Mouse (Mus musculus) lung, embryonic 16.5 days (tissue): ENCODE measurements around the gene Ralgds. TPM values are rescaled to one million over a fixed set of nuclear protein-coding genes. Genes with fewer than 3 reads are reported as not detected.

ENCODE experiments used
- ATAC-seq: fragments of 200-750 bp; cut with Nextera tagmentation; 2 replicates; pipeline ENCODE4 v1.8.0; 2017; ENCODE audit warnings: low read depth, mild to moderate bottlenecking, moderate library complexity
- H3K27ac ChIP-seq: fragments of 300-500 bp; sonication (generic); 2 replicates; pipeline ENCODE4 v1.5.1; 2014; ENCODE audit warnings: mild to moderate bottlenecking, control low read depth, low read length
- H3K27me3 ChIP-seq: fragments of 300-500 bp; sonication (generic); 2 replicates; pipeline ENCODE4 v1.6.1; 2014; ENCODE audit warnings: low read depth, low read length, mixed read lengths; ENCODE audit not compliant: control insufficient read depth, insufficient read depth
- H3K36me3 ChIP-seq: fragments of 300-500 bp; sonication (generic); 2 replicates; pipeline ENCODE4 v1.6.1; 2014; ENCODE audit warnings: low read length; ENCODE audit not compliant: control insufficient read depth, insufficient read depth
- H3K4me1 ChIP-seq: fragments of 300-500 bp; sonication (generic); replicated peaks from 2 replicates; pipeline ENCODE4 v1.6.1; 2014; ENCODE audit warnings: low read length, mixed read lengths; ENCODE audit not compliant: control insufficient read depth, insufficient read depth
- H3K4me2 ChIP-seq: fragments of 300-500 bp; sonication (generic); 2 replicates; pipeline ENCODE4 v1.6.1; 2014; ENCODE audit warnings: low read depth, low read length, control low read depth
- H3K4me3 ChIP-seq: fragments of 300-500 bp; sonication (generic); 2 replicates; pipeline ENCODE4 v1.5.1; 2014; ENCODE audit warnings: mild to moderate bottlenecking, low read length, control low read depth
- H3K9ac ChIP-seq: fragments of 300-500 bp; sonication (generic); 2 replicates; pipeline ENCODE4 v1.6.1; 2014; ENCODE audit warnings: low read length, control low read depth
- H3K9me3 ChIP-seq: fragments of 300-500 bp; sonication (generic); 2 replicates; pipeline ENCODE4 v1.6.1; 2016; ENCODE audit warnings: low read length; ENCODE audit not compliant: control insufficient read depth
- WGBS: fragments of 180-500 bp; shearing (Covaris S2); extraction: QIAGEN DNeasy Blood & Tissue Kit; methylation state at CpG from one replicate; pipeline ENCODE4 v1.1.7; 2014; 5-methylcytosine and 5-hydroxymethylcytosine counted together
- polyA plus RNA-seq: library from polyadenylated mRNA; unstranded; fragments of >200 nt; fragmentation: Nextera tagmentation; extraction: Ambion mirVana; gene quantifications from 2 replicates; pipeline ENCODE4 v1.2.1, GENCODE M21; 2015

Gene Ralgds
- 27.3 and 27.9 TPM in 2 replicates for polyA plus RNA-seq

GRCm38 (mm10) chr2:28512798-28513401 lies at the start of gene Ralgds:
Gene Ralgds (plus strand): TSS chr2:28513125.
- no peaks in the 10 kb centered on the region for H3K36me3 ChIP-seq

DNA sequence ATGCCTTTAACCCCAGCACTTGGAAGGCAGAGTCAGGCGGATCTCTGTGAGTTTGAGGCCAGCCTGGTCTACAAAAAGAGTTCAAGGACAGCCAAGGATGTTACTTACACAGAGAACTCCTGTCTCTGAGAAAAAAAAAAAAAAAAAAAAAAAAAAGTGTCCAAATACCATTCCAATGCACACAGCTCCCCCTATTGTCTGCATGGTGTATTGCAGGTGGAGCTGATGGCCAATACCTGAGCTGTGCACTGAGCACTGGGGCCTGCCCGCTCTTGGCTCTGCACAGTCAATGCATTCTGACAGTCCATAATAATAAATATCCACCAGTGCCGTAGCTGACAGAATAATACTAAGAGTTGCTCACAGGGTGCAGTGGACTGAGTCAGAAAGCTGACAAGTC lies 49.0 kb upstream of the Ralgds start:
- H3K9me3 ChIP-seq: no peaks in the 10 kb centered on the region
- H3K27me3 ChIP-seq: peaks cover 4% of the 10 kb centered on the region; the same call in 1 of the 2 replicates
- H3K4me2 ChIP-seq: no peak overlapping the region
- H3K27ac ChIP-seq: no peak overlapping the region
- WGBS: 45% methylated on average over 3 of the region's 3 CpGs
- no peak for ATAC-seq
- H3K4me1 ChIP-seq: peaks cover 10% of the 10 kb centered on the region
- H3K4me3 ChIP-seq: no peak overlapping the region
- no peaks in the 10 kb centered on the region for H3K36me3 ChIP-seq
- no peak overlapping the region for H3K9ac ChIP-seq

More at GRCm38 (mm10) chr2:28512798-28513401, at the start of gene Ralgds:
- Histone ChIP-seq H3K27me3 (no peaks in the 10 kb centered on the region), H3K9me3 (no peaks in the 10 kb centered on the region), H3K27ac (peak within 1 kb of the TSS; percentile 67), H3K4me2 (peak within 1 kb of the TSS; percentile 98), H3K4me3 (peak within 1 kb of the TSS; percentile 74), H3K4me1 (peaks cover 11% of the 10 kb centered on the region), H3K9ac (peak within 1 kb of the TSS; percentile 86)
- ATAC-seq: peak; percentile 76
- WGBS: under 1% methylated on average over 46 of the region's 71 CpGs

- Histone ChIP-seq H3K27me3 (peaks cover 4% of the 10 kb centered on the region; the same call in 1 of the 2 replicates), H3K36me3 (peaks cover 9% of the 10 kb centered on the region), H3K4me1 (peaks cover 11% of the 10 kb centered on the region), H3K4me2 (no peak overlapping the region), H3K9ac (no peak overlapping the region), H3K9me3 (no peaks in the 10 kb centered on the region), H3K4me3 (no peak overlapping the region), H3K27ac (no peak overlapping the region)
- 70% methylated on average over 9 of the region's 9 CpGs for WGBS
- no peak for ATAC-seq
Observed at GRCm38 (mm10) chr2:28464919-28465318, 48.0 kb upstream of the Ralgds start.

GRCm38 (mm10) chr2:28465836-28466518 lies 46.9 kb upstream of the Ralgds start, which contains the start of gene 1700007K13Rik:
Gene 1700007K13Rik (minus strand): TSS chr2:28466332.
- peaks cover 4% of the 10 kb centered on the region; the same call in 1 of the 2 replicates for H3K27me3 ChIP-seq
- 5% methylated on average over 25 of the region's 25 CpGs for WGBS
- peak within 1 kb of the TSS; percentile 59 for H3K4me2 ChIP-seq
- no peaks in the 10 kb centered on the region for H3K9me3 ChIP-seq
- peak within 1 kb of the TSS; percentile 27 for H3K4me3 ChIP-seq
- H3K4me1 ChIP-seq: peaks cover 11% of the 10 kb centered on the region
- H3K9ac ChIP-seq: peak within 1 kb of the TSS; percentile 41
- H3K27ac ChIP-seq: no peak within 1 kb of the TSS
- peaks cover 20% of the 10 kb centered on the region for H3K36me3 ChIP-seq
- ATAC-seq: peak; percentile 36; the same call in 1 of the 2 replicates

GRCm38 (mm10) chr2:28467860-28468485 lies 45.0 kb upstream of the Ralgds start, which contains the start of gene Mrps2:
Gene Mrps2 (plus strand): TSS chr2:28468066.
- H3K4me1 ChIP-seq: peaks cover 11% of the 10 kb centered on the region
- peak within 1 kb of the TSS; percentile 88 for H3K4me2 ChIP-seq
- H3K27me3 ChIP-seq: peaks cover 4% of the 10 kb centered on the region; the same call in 1 of the 2 replicates
- peak; percentile 95 for ATAC-seq
- no peak within 1 kb of the TSS for H3K27ac ChIP-seq
- peak within 1 kb of the TSS; percentile 94 for H3K9ac ChIP-seq
- peak within 1 kb of the TSS; percentile 78 for H3K4me3 ChIP-seq
- WGBS: under 1% methylated on average over 52 of the region's 52 CpGs
- H3K9me3 ChIP-seq: 0 out of 2 replicates have a peak, but pooled peaks cover 7% of the 10 kb centered on the region
- H3K36me3 ChIP-seq: peaks cover 36% of the 10 kb centered on the region

GRCm38 (mm10) chr2:28468486-28469225 lies 44.3 kb upstream of the Ralgds start:
- H3K9me3 ChIP-seq: 0 out of 2 replicates have a peak, but pooled peaks cover 7% of the 10 kb centered on the region
- peaks cover 4% of the 10 kb centered on the region; the same call in 1 of the 2 replicates for H3K27me3 ChIP-seq
- 52% methylated on average over 18 of the region's 18 CpGs for WGBS
- peaks cover 11% of the 10 kb centered on the region for H3K4me1 ChIP-seq
- H3K4me3 ChIP-seq: peak overlapping the region; percentile 78
- peak overlapping the region; percentile 94 for H3K9ac ChIP-seq
- no peak for ATAC-seq
- no peak overlapping the region for H3K27ac ChIP-seq
- peak overlapping the region; percentile 88 for H3K4me2 ChIP-seq
- peaks cover 37% of the 10 kb centered on the region for H3K36me3 ChIP-seq

- Histone ChIP-seq H3K4me1 (peaks cover 11% of the 10 kb centered on the region), H3K27me3 (peaks cover 4% of the 10 kb centered on the region; the same call in 1 of the 2 replicates), H3K4me2 (no peak overlapping the region), H3K27ac (no peak overlapping the region), H3K9me3 (0 out of 2 replicates have a peak, but pooled peaks cover 7% of the 10 kb centered on the region), H3K9ac (no peak overlapping the region), H3K4me3 (no peak overlapping the region), H3K36me3 (peaks cover 37% of the 10 kb centered on the region)
- no peak for ATAC-seq
- WGBS: 97% methylated on average over 14 of the region's 14 CpGs
Observed at GRCm38 (mm10) chr2:28469461-28469860, 43.5 kb upstream of the Ralgds start.

DNA sequence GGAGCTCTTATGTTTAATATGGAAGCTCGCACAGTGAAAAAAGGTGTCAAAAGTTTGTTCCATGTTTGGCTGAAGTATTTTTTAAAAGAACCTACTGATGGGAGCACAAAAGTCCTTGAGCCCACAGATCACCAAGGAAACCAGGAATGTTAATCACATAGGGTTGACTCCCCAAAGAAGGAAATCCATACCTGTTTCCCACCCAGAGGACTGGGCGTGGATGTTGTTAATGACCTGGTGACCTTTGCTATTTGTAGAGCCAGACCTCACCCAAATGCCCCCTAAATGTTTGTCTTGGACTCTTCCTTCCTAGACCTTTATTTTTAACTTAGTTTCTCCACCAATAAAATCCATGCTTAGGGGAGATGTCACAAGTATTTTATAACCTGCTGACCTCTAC lies 42.3 kb upstream of the Ralgds start:
- H3K4me1 ChIP-seq: peaks cover 11% of the 10 kb centered on the region
- H3K9me3 ChIP-seq: 0 out of 2 replicates have a peak, but pooled peaks cover 7% of the 10 kb centered on the region
- no peak overlapping the region for H3K27ac ChIP-seq
- no peaks in the 10 kb centered on the region for H3K27me3 ChIP-seq
- H3K4me3 ChIP-seq: no peak overlapping the region
- H3K36me3 ChIP-seq: peaks cover 37% of the 10 kb centered on the region
- no peak for ATAC-seq
- WGBS: 84% methylated on average over 2 of the region's 2 CpGs
- H3K4me2 ChIP-seq: no peak overlapping the region
- H3K9ac ChIP-seq: no peak overlapping the region
